Mouse (Mus musculus) forebrain, postnatal 0 days (tissue): ENCODE measurements around the gene Ninl. TPM values are rescaled to one million over a fixed set of nuclear protein-coding genes. Genes with fewer than 3 reads are reported as not detected.

Experiments
- ATAC-seq: fragments of 200-750 bp; cut with Nextera tagmentation; 2 replicates; pipeline ENCODE4 v1.8.0; 2017; ENCODE audit warnings: mild to moderate bottlenecking, moderate library complexity
- DNase-seq: peaks from one replicate; pipeline ENCODE4 v3.0.0-alpha.2; 2015
- H3K27ac ChIP-seq: fragments of 300-500 bp; sonication (generic); 2 replicates; pipeline ENCODE4 v1.5.1; 2014; ENCODE audit warnings: low read depth, mild to moderate bottlenecking, antibody characterized with exemption, low read length, moderate library complexity, mixed read lengths
- H3K27me3 ChIP-seq: fragments of 300-500 bp; sonication (generic); 2 replicates; pipeline ENCODE4 v1.6.1; 2014; ENCODE audit warnings: mild to moderate bottlenecking, low read length, mixed read lengths; ENCODE audit not compliant: insufficient read depth
- H3K36me3 ChIP-seq: fragments of 300-500 bp; sonication (generic); 2 replicates; pipeline ENCODE4 v1.6.1; 2014; ENCODE audit warnings: mild to moderate bottlenecking, moderate library complexity; ENCODE audit not compliant: insufficient read depth
- H3K4me1 ChIP-seq: fragments of 300-500 bp; sonication (generic); 2 replicates; pipeline ENCODE4 v1.6.1; 2014; ENCODE audit warnings: antibody characterized with exemption; ENCODE audit not compliant: insufficient read depth
- H3K4me2 ChIP-seq: fragments of 300-500 bp; sonication (generic); 2 replicates; pipeline ENCODE4 v1.6.1; 2014; ENCODE audit warnings: low read depth, mild to moderate bottlenecking, moderate library complexity
- H3K4me3 ChIP-seq: fragments of 300-500 bp; sonication (generic); 2 replicates; pipeline ENCODE4 v1.5.1; 2014; ENCODE audit warnings: low read depth, low read length, mixed read lengths
- H3K9ac ChIP-seq: fragments of 300-500 bp; sonication (generic); 2 replicates; pipeline ENCODE4 v1.6.1; 2014; ENCODE audit warnings: mild to moderate bottlenecking
- H3K9me3 ChIP-seq: fragments of 300-500 bp; sonication (generic); 2 replicates; pipeline ENCODE4 v1.6.1; 2016; ENCODE audit warnings: low read length
- CTCF ChIP-seq: sonication (generic); IDR thresholded peaks from 2 replicates; pipeline ENCODE4 v1.5.1; 2016; ENCODE audit warnings: antibody characterized with exemption, control low read depth, low read depth
- WGBS: fragments of 180-500 bp; shearing (Covaris S2); extraction: QIAGEN DNeasy Blood & Tissue Kit; methylation state at CpG from one replicate; pipeline ENCODE4 v1.1.7; 2014; 5-methylcytosine and 5-hydroxymethylcytosine counted together
- polyA plus RNA-seq: library from polyadenylated mRNA; unstranded; fragments of >200 nt; fragmentation: Nextera tagmentation; extraction: Ambion mirVana; gene quantifications from 2 replicates; pipeline ENCODE4 v1.2.1, GENCODE M21; 2015
- total RNA-seq: library from RNA; depleted of rRNA; stranded (reverse); fragments of >200 nt; gene quantifications from 2 replicates; pipeline ENCODE4 v1.2.3, GENCODE M21; 2014

The Ninl gene
- total and polyA plus RNA-seq, 2 experiments from 2014 or later, result 4.7 to 14.9 TPM

DNA sequence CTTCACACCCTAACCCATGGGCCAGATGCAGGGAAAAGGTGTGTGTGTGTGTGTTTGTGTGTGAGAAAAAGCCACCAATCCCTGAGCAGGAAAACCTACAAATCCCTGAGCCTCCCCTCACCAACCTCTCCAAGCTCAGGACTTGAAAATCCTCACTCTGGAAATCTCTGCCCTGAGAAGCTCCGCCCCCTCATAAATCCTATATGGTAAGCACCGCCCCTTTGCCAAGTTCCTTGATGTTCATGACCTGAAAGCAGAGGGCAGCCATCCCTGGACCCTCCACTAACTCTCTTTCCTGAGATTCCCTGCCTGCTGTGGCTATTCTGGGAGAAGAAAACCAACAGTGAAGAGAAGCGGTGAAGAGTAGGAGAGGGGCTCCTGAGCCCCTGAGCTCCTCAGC lies 40.2 kb downstream of the Ninl start:
- Histone ChIP-seq H3K36me3 (no peaks in the 10 kb centered on the region), H3K4me3 (no peak overlapping the region), H3K27me3 (no peaks in the 10 kb centered on the region), H3K9me3 (no peaks in the 10 kb centered on the region), H3K27ac (no peak overlapping the region), H3K4me1 (no peaks in the 10 kb centered on the region), H3K9ac (no peak overlapping the region), H3K4me2 (no peak overlapping the region)
- DNase-seq (no peak), ATAC-seq (no peak)
- no peak for TF ChIP-seq CTCF
- WGBS, result 72% methylated on average over 3 of the region's 3 CpGs

DNA sequence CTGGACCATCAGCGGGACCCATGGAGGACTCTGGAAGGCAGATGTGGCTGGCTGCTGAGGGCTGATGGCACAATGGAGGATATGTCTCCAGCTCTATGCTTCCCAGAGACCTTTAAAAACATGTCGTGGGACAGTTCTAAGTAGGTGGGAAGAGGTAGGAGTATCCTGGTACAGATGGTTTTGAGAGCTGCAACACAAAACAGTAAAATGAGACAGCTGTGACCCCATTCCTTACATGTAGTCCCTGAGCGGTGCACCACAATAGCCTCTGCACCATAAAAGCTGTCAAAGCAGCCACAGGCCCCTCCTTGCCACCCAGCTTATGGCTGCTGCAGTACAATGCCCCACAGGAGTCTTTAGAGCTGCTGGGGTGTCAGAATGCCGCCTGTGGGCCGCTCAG lies 41.6 kb downstream of the Ninl start:
- H3K27ac ChIP-seq, result no peak overlapping the region
- 56% methylated on average over 5 of the region's 5 CpGs for WGBS
- DNase-seq (no peak), ATAC-seq (no peak)
- no peaks in the 10 kb centered on the region for H3K4me1 ChIP-seq
- H3K27me3 ChIP-seq, result no peaks in the 10 kb centered on the region
- no peak overlapping the region for H3K9ac ChIP-seq
- H3K4me3 ChIP-seq, result no peak overlapping the region
- TF ChIP-seq CTCF, result no peak
- no peak overlapping the region for H3K4me2 ChIP-seq
- H3K36me3 ChIP-seq, result no peaks in the 10 kb centered on the region
- no peaks in the 10 kb centered on the region for H3K9me3 ChIP-seq

DNA sequence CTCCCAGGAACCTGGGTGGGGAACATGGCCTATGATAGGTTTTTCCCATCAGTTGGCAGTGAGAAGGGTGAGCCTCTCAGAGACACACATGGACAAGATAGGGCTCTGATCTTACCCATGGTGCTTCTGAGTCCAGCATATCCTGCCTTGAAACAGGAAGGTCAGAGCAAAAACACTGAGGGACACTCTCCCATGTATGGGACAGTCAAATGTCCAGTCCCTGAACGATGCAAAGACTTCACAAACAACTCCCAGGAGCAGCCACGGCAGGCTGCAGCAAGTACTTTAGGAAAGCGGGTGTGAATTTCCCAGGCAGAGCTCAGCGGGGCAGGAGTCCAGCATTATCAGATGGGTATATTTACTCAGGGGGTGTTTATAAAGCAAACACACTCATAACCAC lies 43.9 kb downstream of the Ninl start:
- TF ChIP-seq CTCF, result no peak
- ATAC-seq, result no peak
- no peak for DNase-seq
- no peaks in the 10 kb centered on the region for H3K36me3 ChIP-seq
- H3K27ac ChIP-seq, result no peak overlapping the region
- H3K9me3 ChIP-seq, result no peaks in the 10 kb centered on the region
- H3K27me3 ChIP-seq, result no peaks in the 10 kb centered on the region
- H3K4me3 ChIP-seq, result no peak overlapping the region
- H3K4me2 ChIP-seq, result no peak overlapping the region
- H3K4me1 ChIP-seq, result no peaks in the 10 kb centered on the region
- H3K9ac ChIP-seq, result no peak overlapping the region
- WGBS, result 90% methylated on average over 4 of the region's 4 CpGs

DNA sequence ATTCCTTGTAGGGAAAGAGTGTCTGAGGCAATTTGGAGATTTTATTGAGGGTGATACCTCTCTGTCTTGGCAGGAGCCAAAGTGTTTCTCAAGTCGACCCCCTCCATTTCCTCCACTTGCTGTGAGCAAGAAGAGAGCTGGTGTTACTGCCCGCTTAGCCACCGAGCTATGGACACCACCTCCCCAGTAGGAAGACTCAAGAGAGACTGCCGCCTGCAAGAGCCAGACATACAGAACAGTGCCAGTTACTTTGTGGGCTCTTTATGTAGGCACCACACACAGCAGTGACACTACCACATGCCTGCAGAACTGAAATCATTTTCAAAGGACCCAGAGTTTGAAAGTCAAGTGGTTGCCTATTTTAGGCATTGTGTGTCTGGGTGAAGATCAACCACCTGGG lies 48.1 kb downstream of the Ninl start:
- Histone ChIP-seq H3K27me3 (no peaks in the 10 kb centered on the region), H3K4me1 (no peaks in the 10 kb centered on the region), H3K9me3 (no peaks in the 10 kb centered on the region), H3K9ac (no peak overlapping the region), H3K4me3 (no peak overlapping the region), H3K36me3 (no peaks in the 10 kb centered on the region), H3K4me2 (no peak overlapping the region), H3K27ac (no peak overlapping the region)
- DNase-seq, result no peak
- ATAC-seq, result no peak
- TF ChIP-seq CTCF, result no peak
- WGBS, result 98% methylated on average over 4 of the region's 4 CpGs

DNA sequence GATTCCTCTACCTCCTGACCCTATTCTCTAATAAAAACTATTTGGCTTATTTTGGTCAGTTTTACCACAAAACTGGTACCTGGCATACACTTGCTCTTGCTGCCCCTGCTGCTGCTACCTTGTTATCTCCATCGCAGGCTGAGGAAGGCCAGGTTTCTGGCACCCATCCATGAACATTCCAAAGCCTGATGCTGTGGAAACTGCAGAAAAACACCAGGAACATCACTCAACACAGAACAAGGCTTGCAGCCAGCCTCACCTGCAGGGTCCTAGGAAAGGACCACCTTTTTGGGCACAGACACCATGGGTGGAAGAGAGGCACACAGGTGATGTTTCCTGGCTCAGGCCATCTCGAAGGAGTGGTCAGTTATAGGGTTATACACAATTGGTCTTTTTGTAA lies 48.7 kb downstream of the Ninl start:
- H3K27ac ChIP-seq, result no peak overlapping the region
- H3K4me1 ChIP-seq, result no peaks in the 10 kb centered on the region
- no peak overlapping the region for H3K4me3 ChIP-seq
- H3K9ac ChIP-seq, result no peak overlapping the region
- TF ChIP-seq CTCF, result no peak
- ATAC-seq (no peak), DNase-seq (no peak)
- no peaks in the 10 kb centered on the region for H3K9me3 ChIP-seq
- no peak overlapping the region for H3K4me2 ChIP-seq
- no peaks in the 10 kb centered on the region for H3K36me3 ChIP-seq
- H3K27me3 ChIP-seq, result no peaks in the 10 kb centered on the region
- 81% methylated on average over 2 of the region's 2 CpGs for WGBS

DNA sequence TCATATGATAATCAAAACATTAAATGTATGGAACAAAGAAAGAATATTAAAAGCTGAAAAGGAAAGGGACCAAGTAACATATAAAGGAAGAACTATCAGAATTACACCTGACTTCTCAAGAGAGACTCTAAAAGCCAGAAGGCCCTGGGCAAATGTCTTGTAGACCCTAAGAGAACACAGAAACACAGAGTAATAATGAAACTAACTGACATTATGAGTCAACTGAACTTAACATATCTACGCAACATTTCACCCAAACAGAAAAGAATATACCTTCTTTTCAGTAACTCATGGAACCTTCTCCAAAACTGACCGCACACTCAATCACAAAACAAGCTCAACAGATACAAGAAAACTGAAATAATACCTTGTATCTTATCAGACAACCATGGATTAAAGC lies 53.8 kb downstream of the Ninl start:
- H3K36me3 ChIP-seq, result no peaks in the 10 kb centered on the region
- H3K9ac ChIP-seq, result no peak overlapping the region
- 95% methylated on average over 2 of the region's 2 CpGs for WGBS
- H3K27me3 ChIP-seq, result no peaks in the 10 kb centered on the region
- no peak for TF ChIP-seq CTCF
- H3K4me3 ChIP-seq, result no peak overlapping the region
- H3K9me3 ChIP-seq, result no peaks in the 10 kb centered on the region
- ATAC-seq (no peak), DNase-seq (no peak)
- H3K27ac ChIP-seq, result no peak overlapping the region
- H3K4me1 ChIP-seq, result no peaks in the 10 kb centered on the region
- H3K4me2 ChIP-seq, result no peak overlapping the region

DNA sequence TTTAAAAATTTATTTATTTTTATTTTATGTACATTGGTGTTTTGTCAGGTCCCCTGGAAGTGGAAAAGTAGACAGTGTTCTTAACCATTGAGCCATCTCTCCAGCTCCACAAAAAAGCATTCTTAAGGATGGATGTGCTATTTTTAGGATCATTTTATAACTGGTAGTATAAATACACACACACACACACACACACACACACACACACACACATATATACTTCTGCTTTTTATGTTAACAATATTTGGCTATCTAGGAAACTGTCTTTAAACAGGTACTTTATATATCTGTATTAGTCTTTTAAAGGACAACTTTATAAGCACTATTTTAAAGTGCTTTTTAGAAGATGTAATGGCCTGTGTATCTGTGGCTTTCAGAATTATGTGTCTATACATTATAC lies 57.1 kb downstream of the Ninl start:
- ATAC-seq, result no peak
- Histone ChIP-seq H3K4me1 (no peaks in the 10 kb centered on the region), H3K27me3 (no peaks in the 10 kb centered on the region), H3K9me3 (no peaks in the 10 kb centered on the region), H3K9ac (no peak overlapping the region), H3K4me2 (no peak overlapping the region), H3K4me3 (no peak overlapping the region), H3K27ac (no peak overlapping the region), H3K36me3 (0 out of 2 replicates have a peak, but pooled peaks cover 5% of the 10 kb centered on the region)
- TF ChIP-seq CTCF, result no peak
- no peak for DNase-seq

DNA sequence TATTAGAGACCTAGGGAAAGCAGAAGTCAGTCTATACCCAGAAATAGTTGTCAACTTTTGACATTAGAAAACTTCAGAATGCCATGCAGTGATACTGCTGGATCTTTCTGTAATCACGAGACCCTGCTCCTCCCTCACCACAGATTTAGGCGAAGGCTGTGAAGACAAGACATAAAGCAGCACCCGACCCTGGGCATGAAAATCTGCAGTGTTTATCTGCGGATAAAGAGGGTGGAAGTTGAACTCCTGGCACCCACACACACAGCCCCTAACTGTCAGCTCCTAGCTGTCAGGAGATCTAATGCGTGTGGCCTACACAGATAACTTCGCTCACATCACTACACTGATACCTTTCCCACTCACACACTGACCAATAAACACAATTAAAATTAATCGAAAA lies 57.7 kb downstream of the Ninl start:
- no peak overlapping the region for H3K4me2 ChIP-seq
- no peak for DNase-seq
- no peaks in the 10 kb centered on the region for H3K9me3 ChIP-seq
- TF ChIP-seq CTCF, result no peak
- H3K36me3 ChIP-seq, result 0 out of 2 replicates have a peak, but pooled peaks cover 5% of the 10 kb centered on the region
- WGBS, result 91% methylated on average over 7 of the region's 7 CpGs
- H3K4me3 ChIP-seq, result no peak overlapping the region
- no peaks in the 10 kb centered on the region for H3K27me3 ChIP-seq
- no peak overlapping the region for H3K9ac ChIP-seq
- no peak overlapping the region for H3K27ac ChIP-seq
- H3K4me1 ChIP-seq, result no peaks in the 10 kb centered on the region
- ATAC-seq, result no peak
